Mouse (Mus musculus): ENCODE measurements around the gene Mgat4b. TPM values are rescaled to one million over a fixed set of nuclear protein-coding genes. Genes with fewer than 3 reads are reported as not detected.
"Not testable (repeated sequence)": the region's sequence is repeated elsewhere in the genome, so short reads cannot be mapped to it uniquely, and the experiment has no call there.

Gene Mgat4b
- 100 to 1,000 TPM; 116 to 149 TPM for total RNA-seq (2021)
- long read RNA-seq, experiment 1, transcript Mgat4b-201 (15 exons, 2,429 nt) = major isoform, 150 of 226 reads
- long read RNA-seq, experiment 1, partial matches to known transcripts = 41 of 226 reads
- long read RNA-seq, experiment 1, other reads (novel, unspliced or antisense) = 33 of 226 reads
- long read RNA-seq, experiment 2, transcript Mgat4b-201 (15 exons, 2,429 nt) = major isoform, 62 of 79 reads
- long read RNA-seq, experiment 2, partial matches to known transcripts = 9 of 79 reads
- long read RNA-seq, experiment 2, other reads (novel, unspliced or antisense) = 8 of 79 reads

GRCm38 (mm10) chr11:50210505-50211151 is at the start of gene Mgat4b, which contains the start of gene Sqstm1:
Mgat4b (plus strand) TSS chr11:50210890.
Sqstm1 (minus strand) TSS chr11:50210827.
- peak; percentile 87 to 90 for DNase-seq

- DNase-seq = peak; percentile 74 to 85
Observed at GRCm38 (mm10) chr11:50161578-50162304, 48.9 kb upstream of the Mgat4b start.

- DNase-seq = no peak
Observed at GRCm38 (mm10) chr11:50162338-50163050, 48.2 kb upstream of the Mgat4b start.

- DNase-seq = no peak
Observed at GRCm38 (mm10) chr11:50168352-50168751, 42.3 kb upstream of the Mgat4b start.

GRCm38 (mm10) chr11:50174111-50174729 is 36.5 kb upstream of the Mgat4b start, which contains the start of gene Mrnip:
Mrnip (plus strand) TSS chr11:50174444.
- DNase-seq = not testable (repeated sequence)

- peak; percentile 99 to 100 for DNase-seq
Observed at GRCm38 (mm10) chr11:50174730-50175187, 35.9 kb upstream of the Mgat4b start.

- DNase-seq = no peak
Observed at GRCm38 (mm10) chr11:50176351-50176750, 34.3 kb upstream of the Mgat4b start.

GRCm38 (mm10) chr11:50177111-50177510 is 33.6 kb upstream of the Mgat4b start:
- no peak for DNase-seq

- DNase-seq = no peak
Observed at GRCm38 (mm10) chr11:50178532-50179488, 31.9 kb upstream of the Mgat4b start.

GRCm38 (mm10) chr11:50180478-50181231 is 30.0 kb upstream of the Mgat4b start:
- no peak for DNase-seq

- DNase-seq = no peak
Observed at GRCm38 (mm10) chr11:50182702-50183101, 28.0 kb upstream of the Mgat4b start.

GRCm38 (mm10) chr11:50184788-50185187 is 25.9 kb upstream of the Mgat4b start:
- DNase-seq = no peak

GRCm38 (mm10) chr11:50188682-50189081 is 22.0 kb upstream of the Mgat4b start:
- DNase-seq = peak in 1 of 2 experiments; percentile 62

- DNase-seq = no peak
Observed at GRCm38 (mm10) chr11:50190362-50190761, 20.3 kb upstream of the Mgat4b start.

GRCm38 (mm10) chr11:50192278-50192677 is 18.4 kb upstream of the Mgat4b start:
- DNase-seq = no peak

GRCm38 (mm10) chr11:50194070-50194469 is 16.6 kb upstream of the Mgat4b start:
- DNase-seq = no peak

- no peak for DNase-seq
Observed at GRCm38 (mm10) chr11:50194793-50195192, 15.9 kb upstream of the Mgat4b start.

- DNase-seq = no peak
Observed at GRCm38 (mm10) chr11:50197500-50197899, 13.2 kb upstream of the Mgat4b start.

GRCm38 (mm10) chr11:50198219-50198846 is 12.4 kb upstream of the Mgat4b start:
- DNase-seq = no peak

Data from adrenal gland, postnatal 36 days (tissue).